Mouse (Mus musculus): Measurements from ENCODE around the gene Nckap5l.

DNA sequence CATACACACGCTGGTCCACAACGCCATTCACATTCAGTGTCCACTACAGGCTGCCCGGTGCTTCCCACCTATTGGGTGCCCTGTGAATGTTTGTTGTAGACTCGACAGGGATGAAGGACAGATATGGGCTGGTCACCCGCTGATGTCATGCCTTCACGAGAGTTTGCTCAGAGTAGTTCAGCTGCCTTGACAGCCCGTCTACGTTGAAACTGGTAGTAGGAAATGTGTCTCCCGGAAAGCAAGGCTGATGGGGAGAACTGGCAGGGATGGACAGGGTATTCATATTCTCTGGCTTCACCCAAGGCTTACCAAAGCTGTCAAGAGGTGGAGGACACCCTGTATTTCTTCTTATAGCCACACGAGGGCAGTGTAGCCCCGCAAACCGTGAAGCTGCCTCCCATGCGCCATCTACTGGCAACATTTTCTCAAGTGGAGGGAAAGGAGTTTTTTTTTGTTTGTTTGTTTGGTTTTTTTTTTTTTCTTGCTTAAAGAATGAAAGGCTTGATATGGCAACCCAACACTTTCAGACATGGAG is 41.1 kb downstream of the Nckap5l start:
- TF ChIP-seq GATA1 (IDR thresholded peaks at IDR 0.05; ENCODE audit: low read length) (no peak), TAL1 (IDR thresholded peaks at IDR 0.05; ENCODE audit: low read length) (no peak)

Data from erythroblast, embryonic 14.5 days (primary cell).